Mouse (Mus musculus): ENCODE data around the gene Samsn1.

DNA sequence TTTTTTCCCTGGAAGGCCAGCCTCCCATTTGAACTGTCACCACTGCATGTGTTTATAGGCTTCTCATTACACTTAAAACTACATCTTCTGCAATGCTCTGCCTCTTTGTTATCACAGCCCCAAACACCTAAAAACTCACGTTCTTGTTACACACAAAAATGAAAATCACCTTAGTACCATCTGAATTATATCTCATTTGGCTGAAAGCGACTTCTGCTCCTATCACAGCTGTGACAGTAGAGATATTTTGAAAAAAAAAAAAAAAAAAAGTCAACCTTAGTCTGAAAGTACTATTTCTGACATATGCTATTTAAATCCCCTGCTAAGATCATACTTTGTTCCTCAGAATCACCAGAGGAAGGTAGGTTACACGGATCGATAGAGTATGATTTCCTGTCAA is 102.8 kb downstream of the Samsn1 start:
- no peak for TF ChIP-seq CTCF (IDR thresholded peaks at IDR 0.05; ENCODE audit: low read depth, low read length)
- no peak for TF ChIP-seq POLR2A (IDR thresholded peaks at IDR 0.05; ENCODE audit: extremely low read depth, insufficient read depth, low read length)

Measured in liver, adult 2 months (tissue).